Mouse (Mus musculus): Measurements from ENCODE around the gene Ctsd. TPM values are rescaled to one million over a fixed set of nuclear protein-coding genes. Genes with fewer than 3 reads are reported as not detected.

The Ctsd gene
- total RNA-seq, 2 experiments from 2014 or later: 244 to 255 TPM

- DNase-seq (ENCODE audit: extremely low spot score in 1 of 2, low spot score in 2 of 2): no peak
- intact Hi-C loops (cut with DNase I): no loop called here
Measured at GRCm38 (mm10) chr7:142381175-142381574, 6.7 kb downstream of the Ctsd start.

DNA sequence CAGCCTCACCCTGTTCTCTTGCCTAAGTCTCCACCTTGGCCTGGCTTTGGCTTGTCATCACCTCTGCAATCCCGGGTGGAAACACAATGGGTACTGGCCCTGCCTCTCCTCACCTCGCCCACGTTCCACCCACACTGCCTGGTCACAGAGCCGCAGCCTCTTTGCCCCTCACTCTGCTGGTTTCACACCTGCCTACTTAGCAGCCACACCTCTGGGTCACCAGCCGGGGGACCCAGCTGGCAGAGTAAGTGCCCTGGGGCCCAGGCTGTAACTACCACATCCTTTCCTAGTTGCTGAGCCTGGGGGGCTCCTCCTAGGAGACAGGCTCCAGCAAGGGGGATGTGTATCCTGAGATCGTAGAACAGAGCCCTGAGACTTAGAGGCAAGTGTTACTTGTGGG is 8.7 kb downstream of the Ctsd start:
- DNase-seq (ENCODE audit: extremely low spot score in 1 of 2, low spot score in 2 of 2): no peak
- intact Hi-C loops (cut with DNase I): no loop called here

- no peak for DNase-seq (ENCODE audit: extremely low spot score in 1 of 2, low spot score in 2 of 2)
- intact Hi-C loops (cut with DNase I): no loop called here
Measured at GRCm38 (mm10) chr7:142377233-142377925, 10.5 kb downstream of the Ctsd start.

GRCm38 (mm10) chr7:142376096-142376495 is 11.7 kb downstream of the Ctsd start:
- intact Hi-C loops (cut with DNase I): no loop called here
- DNase-seq (ENCODE audit: extremely low spot score in 1 of 2, low spot score in 2 of 2): no peak

GRCm38 (mm10) chr7:142375261-142375724 is 12.5 kb downstream of the Ctsd start:
- DNase-seq (ENCODE audit: extremely low spot score in 1 of 2, low spot score in 2 of 2): peak in 1 of 2 experiments; percentile 65
- intact Hi-C loops (cut with DNase I): no loop called here

- peak in 1 of 2 experiments; percentile 49 for DNase-seq (ENCODE audit: extremely low spot score in 1 of 2, low spot score in 2 of 2)
- intact Hi-C loops (cut with DNase I): no loop called here
Measured at GRCm38 (mm10) chr7:142374413-142375015, 13.3 kb downstream of the Ctsd start.

DNA sequence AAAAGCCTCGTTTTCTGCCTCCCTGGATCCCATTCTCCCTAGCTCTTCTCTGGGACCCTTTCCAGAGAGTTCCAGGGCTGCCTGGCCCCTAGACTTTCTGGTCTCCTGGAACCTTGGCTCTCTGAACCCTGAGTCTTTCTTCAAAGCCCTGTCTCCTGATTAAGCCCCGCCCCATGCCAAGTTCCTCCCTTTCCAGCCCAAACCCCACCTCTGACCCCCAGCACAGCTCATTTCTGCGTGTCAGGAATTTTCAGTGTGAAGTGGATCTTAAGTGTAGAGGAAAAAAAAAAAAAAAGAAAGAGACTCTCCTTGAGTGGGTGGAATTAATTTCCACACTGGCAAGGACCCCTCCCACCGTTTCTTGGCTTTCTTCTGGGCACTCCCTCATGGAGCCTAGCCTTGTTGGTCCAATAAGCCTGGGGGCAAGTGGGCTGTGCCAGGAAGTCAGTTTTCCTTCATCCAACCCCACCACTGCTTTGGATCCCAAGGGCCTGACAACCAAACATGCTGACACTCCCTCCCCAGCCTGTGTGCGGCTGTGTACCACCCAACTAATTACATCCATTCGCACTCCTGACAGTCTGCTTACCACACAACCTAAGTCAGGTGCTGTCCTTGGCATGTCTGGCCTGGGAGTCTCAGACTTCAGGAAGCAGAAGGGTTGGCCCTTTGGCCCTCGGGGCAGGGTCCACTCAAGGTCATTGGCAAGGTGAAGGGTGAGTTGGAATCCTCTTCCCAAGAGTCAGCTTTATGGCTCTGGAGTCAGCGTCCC is 14.0 kb downstream of the Ctsd start, which contains the start of gene Ifitm10:
Gene Ifitm10 (minus strand): TSS at position 113 of the 772 bp plus-strand sequence.
- intact Hi-C loops (cut with DNase I): no loop called here
- DNase-seq (ENCODE audit: extremely low spot score in 1 of 2, low spot score in 2 of 2): peak in 1 of 2 experiments; percentile 60

DNA sequence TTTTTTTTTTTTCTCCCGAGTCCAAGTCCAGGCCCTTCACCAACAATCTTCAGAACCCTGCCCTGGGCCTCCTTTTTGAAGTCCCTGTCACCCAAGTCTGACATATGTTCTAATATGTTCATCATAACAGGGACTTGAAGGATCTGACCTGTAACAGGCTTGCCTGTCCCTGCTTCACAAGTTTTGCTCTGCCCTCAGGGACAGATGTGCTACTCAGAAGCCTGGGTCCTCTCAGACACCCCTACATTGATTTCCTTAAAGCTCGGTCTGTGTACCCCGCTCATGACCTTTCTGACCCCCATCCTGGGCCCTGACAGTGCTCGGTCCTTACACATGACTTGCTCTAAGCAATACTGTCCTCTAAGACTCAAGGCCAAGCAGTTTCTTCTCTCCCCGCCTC is 14.8 kb downstream of the Ctsd start:
- DNase-seq (ENCODE audit: extremely low spot score in 1 of 2, low spot score in 2 of 2): no peak
- intact Hi-C loops (cut with DNase I): no loop called here

DNA sequence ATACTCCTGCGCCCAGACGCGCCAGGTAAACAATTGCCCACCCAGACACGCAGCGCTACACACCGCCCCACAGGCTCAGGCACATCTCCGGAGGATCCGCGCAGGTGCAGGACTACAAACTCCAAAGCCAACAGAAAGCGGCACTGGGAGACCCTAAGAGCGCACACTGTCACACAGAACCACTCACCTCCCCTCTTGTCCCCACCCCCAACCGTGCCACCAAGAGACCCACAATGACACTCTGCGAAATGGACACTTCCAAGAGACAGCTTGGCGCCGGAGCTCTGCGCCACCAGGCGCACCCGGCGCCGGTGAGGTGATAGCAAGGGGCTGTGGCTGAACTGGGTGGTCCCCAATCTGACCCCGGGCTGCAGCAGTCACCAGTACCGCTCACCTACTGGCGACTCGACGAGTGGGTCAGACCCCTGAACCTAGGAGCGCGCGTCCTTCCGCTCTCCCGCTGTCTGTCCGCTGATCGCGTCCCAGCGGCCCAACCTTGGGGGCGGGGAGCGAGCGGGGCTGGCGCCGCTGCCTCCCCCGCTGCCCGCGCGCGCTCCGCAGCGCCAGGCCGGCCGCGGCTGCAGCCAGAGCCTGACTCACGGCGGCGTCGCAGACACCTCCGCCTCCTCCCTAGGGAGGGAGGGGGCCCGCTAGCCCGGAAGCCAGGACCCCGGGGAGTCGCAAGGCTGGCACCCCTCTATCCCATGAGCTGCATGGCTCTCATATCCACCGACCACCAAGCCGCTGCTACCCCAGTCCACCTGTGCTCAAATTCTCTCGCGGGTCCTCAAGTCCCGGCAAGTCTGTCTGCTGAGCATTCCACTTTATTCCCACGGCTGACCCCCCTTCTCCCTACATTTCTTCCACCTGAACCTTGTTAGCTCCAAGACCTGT is 15.8 kb downstream of the Ctsd start:
- intact Hi-C loops (cut with DNase I): no loop called here
- peak in 1 of 2 experiments; percentile 55 for DNase-seq (ENCODE audit: extremely low spot score in 1 of 2, low spot score in 2 of 2)

- peak; percentile 56 to 63 for DNase-seq (ENCODE audit: extremely low spot score in 1 of 2, low spot score in 2 of 2)
- intact Hi-C loops (cut with DNase I): no loop called here
Measured at GRCm38 (mm10) chr7:142371398-142371767, 16.5 kb downstream of the Ctsd start.

GRCm38 (mm10) chr7:142370937-142371336 is 16.9 kb downstream of the Ctsd start:
- DNase-seq (ENCODE audit: extremely low spot score in 1 of 2, low spot score in 2 of 2): no peak
- intact Hi-C loops (cut with DNase I): no loop called here

DNA sequence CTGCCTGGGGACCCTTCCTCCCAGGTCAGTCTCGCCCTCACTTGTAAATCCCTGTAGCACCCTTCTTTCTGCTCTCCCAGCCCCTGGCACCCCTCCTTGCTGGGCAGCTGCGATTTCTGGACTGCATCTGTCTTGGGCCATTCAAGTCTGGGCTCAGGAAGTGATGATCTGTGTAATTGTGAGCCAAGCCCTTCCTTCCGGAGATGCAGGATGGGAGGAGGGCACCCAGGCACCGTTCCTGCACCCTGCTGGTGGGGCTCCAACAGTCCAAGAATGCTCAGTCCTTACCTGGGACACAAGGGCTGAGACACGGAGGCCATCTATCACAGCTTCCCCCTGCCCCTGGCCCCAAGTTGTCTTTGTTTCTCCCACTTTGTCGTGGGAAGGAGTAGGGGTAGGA is 18.0 kb downstream of the Ctsd start:
- intact Hi-C loops (cut with DNase I): no loop called here
- peak in 1 of 2 experiments; percentile 23 for DNase-seq (ENCODE audit: extremely low spot score in 1 of 2, low spot score in 2 of 2)

GRCm38 (mm10) chr7:142368856-142369255 is 19.0 kb downstream of the Ctsd start:
- peak in 1 of 2 experiments; percentile 47 for DNase-seq (ENCODE audit: extremely low spot score in 1 of 2, low spot score in 2 of 2)

GRCm38 (mm10) chr7:142363107-142363506 is 24.7 kb downstream of the Ctsd start:
- intact Hi-C loops (cut with DNase I): no loop called here
- no peak for DNase-seq (ENCODE audit: extremely low spot score in 1 of 2, low spot score in 2 of 2)

More at GRCm38 (mm10) chr7:142368856-142369255, 19.0 kb downstream of the Ctsd start:
- intact Hi-C loops (cut with DNase I): no loop called here

DNA sequence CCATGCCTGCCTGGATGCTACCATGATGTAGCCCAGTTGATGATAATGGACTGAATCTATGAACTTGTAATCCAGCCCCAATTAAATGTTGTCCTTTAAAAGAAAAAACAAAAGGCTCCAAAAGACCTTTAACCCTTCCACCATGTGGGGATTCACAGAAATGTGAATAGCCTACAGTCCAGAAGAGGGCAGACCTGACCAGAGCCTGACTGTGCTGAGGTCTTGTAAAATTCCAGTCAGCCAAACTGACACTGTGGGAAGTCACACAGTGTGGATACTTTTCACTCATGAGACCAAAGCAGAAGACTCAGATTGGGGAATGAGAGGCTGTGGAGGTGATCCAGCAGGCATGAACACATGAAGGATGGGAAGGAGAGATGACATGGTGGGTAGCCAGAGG is 27.1 kb downstream of the Ctsd start:
- DNase-seq (ENCODE audit: extremely low spot score in 1 of 2, low spot score in 2 of 2): no peak
- intact Hi-C loops (cut with DNase I): no loop called here

DNA sequence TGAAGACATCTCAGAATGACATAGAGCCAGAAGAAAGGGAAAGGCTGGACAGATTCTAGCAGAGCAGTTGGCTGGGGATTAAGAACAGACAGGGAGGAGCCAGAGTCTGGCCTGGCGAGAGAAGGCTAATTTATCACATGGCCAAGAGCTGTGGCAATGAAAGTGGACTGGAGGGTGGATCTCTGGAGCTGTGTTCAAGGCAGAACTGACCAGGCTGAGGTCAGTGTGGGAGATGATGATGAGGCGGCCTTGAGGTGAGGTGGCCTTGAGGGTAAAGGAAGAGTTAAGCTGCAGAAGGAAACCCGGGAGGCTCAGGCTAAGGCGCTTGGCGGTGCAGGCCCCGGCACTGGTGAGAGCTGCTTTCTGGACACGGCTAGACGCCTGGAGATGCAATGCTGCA is 28.7 kb downstream of the Ctsd start:
- intact Hi-C loops (cut with DNase I): no loop called here
- DNase-seq (ENCODE audit: extremely low spot score in 1 of 2, low spot score in 2 of 2): peak in 1 of 2 experiments; percentile 13

DNA sequence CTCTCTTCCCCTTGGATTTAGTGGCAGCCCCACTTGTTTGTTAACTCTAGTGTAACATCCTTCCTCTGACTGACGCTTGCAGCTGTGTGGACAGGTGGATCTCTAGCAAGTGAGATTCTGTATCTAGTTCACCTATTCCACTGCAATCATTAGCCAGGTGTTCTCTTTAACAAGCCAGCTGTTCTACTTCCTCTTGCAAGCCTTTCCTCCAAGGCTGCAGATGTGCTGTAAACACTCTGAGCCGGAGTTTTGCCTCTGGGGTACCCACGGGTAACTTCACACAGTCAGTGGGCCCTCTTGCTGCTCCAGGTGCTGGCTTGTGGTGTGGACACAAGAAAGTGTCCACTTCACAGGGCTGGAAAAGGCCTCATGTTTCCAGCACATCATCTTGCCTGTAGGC is 30.3 kb downstream of the Ctsd start:
- intact Hi-C loops (cut with DNase I): no loop called here
- DNase-seq (ENCODE audit: extremely low spot score in 1 of 2, low spot score in 2 of 2): no peak

DNA sequence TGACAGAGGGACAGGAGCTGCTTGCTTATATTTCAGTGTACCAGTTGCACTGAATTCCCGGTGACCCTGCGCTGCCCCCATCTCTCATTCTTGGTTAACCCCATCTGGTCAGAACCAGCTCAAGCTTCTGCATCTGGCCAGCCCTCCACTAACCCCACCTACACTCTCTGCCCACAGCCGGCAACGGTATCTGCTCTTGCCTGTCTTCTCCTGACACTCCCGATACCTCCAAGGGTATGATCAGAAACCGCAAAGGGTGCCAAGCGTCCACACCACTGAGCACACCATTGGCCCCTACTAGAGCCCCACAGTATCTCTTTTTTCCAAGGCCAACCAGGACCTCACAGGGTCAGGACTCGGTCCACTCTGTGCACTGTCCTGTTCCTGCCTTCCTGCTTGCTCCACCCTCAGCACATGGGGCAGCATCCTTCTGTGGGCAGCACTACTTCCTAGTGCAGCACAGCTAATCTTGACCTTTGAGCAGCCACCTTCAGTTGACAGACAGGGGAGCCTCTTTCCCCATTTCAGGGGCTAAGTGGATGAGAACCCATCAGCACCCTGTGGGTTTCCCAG is 33.1 kb downstream of the Ctsd start:
- no peak for DNase-seq (ENCODE audit: extremely low spot score in 1 of 2, low spot score in 2 of 2)
- intact Hi-C loops (cut with DNase I): no loop called here

All from left cerebral cortex, postnatal 10 days (tissue).